10 mouse cellular contexts compared by ENCODE assay signal in genomic region chr5:66855358-66856107, GRCm38 (mm10).
A peak's percentile ranks its signal among the peaks of the same experiment; 100 is the strongest.
DNase-seq lines count a peak whose midpoint lies in the region; ATAC-seq and TF ChIP-seq lines count a peak whose summit lies in the region.
"Had no signal": no experiment of that assay in that cellular context is flagged by ENCODE, and none has a peak within 500 bp of the region (broad histone marks: within the 10 kb centered on the region; RNA-seq: fewer than 3 reads in every experiment).

No protein-coding gene starts in this region.

- TF ChIP-seq POLR2A in heart, adult 2 months (IDR thresholded peaks at IDR 0.05; ENCODE audit: insufficient read depth, low read depth, low read length): no peak

- peaks cover 3% of the 10 kb centered on the region for H3K79me2 ChIP-seq in heart, adult 2 months (replicated peaks; ENCODE audit: control insufficient read depth, insufficient read depth, low read length)

- DNase-seq in heart, adult 2 months: no peak
- DNase-seq in heart, postnatal 14 days: no peak
- peak; percentile 3 for DNase-seq in ES-CJ7 (ENCODE audit: low read depth, low spot score)
- DNase-seq in embryo, embryonic 11.5 days (ENCODE audit: low read depth, low spot score): peak; percentile 49
- DNase-seq in lung, postnatal 0 days (ENCODE audit: low spot score): peak; percentile 51
- DNase-seq in frontal cortex, postnatal 14 days (ENCODE audit: low spot score in 2 of 2): no peak
- DNase-seq in ovary, postnatal 14 days (ENCODE audit: low spot score): no peak
- DNase-seq in stomach, postnatal 0 days (ENCODE audit: low spot score): no peak

- no peak overlapping the region for H3K4me2 ChIP-seq in lung, postnatal 0 days (replicated peaks; ENCODE audit: low read depth, low read length)
- H3K4me2 ChIP-seq in stomach, postnatal 0 days (replicated peaks; ENCODE audit: low read depth): no peak overlapping the region
- H3K4me2 ChIP-seq: hindbrain, embryonic 15.5 days; lung, embryonic 15.5 days had no signal

- TF ChIP-seq CTCF in heart, adult 2 months (IDR thresholded peaks at IDR 0.05): no peak
- TF ChIP-seq CTCF in lung, postnatal 0 days (IDR thresholded peaks at IDR 0.05): no peak
- TF ChIP-seq CTCF in stomach, postnatal 0 days (IDR thresholded peaks at IDR 0.05; ENCODE audit: low read depth): no peak

- no peak overlapping the region for H3K4me3 ChIP-seq in heart, adult 2 months
- no peak overlapping the region for H3K4me3 ChIP-seq in lung, postnatal 0 days (ENCODE audit: low read depth, low read length)
- no peak overlapping the region for H3K4me3 ChIP-seq in stomach, postnatal 0 days (ENCODE audit: low read depth, low read length)
- H3K4me3 ChIP-seq: hindbrain, embryonic 15.5 days; lung, embryonic 15.5 days had no signal

- intact Hi-C loops in heart, adult 2 months (cut with DNase I): loop anchor here (2.0 kb wide), 1 partner anchor 13 kb away; no protein-coding TSS in a partner anchor
- intact Hi-C loops in heart, postnatal 14 days (cut with DNase I): loop anchor here (5.0 kb wide), 1 partner anchor 108 kb away; the partner anchor contains the start of gene Limch1

- 64% methylated on average over 11 of the region's 11 CpGs for WGBS in heart, adult 2 months
- 51% methylated on average over 11 of the region's 11 CpGs for WGBS in lung, postnatal 0 days
- WGBS in stomach, postnatal 0 days: 69% methylated on average over 11 of the region's 11 CpGs

- peaks cover 20% of the 10 kb centered on the region for H3K4me1 ChIP-seq in heart, adult 2 months (ENCODE audit: control insufficient read depth, insufficient read depth, low read length)
- H3K4me1 ChIP-seq in lung, postnatal 0 days (ENCODE audit: insufficient read depth, low read depth, low read length): 0 out of 2 replicates have a peak, but pooled peaks cover 10% of the 10 kb centered on the region
- H3K4me1 ChIP-seq in stomach, postnatal 0 days (replicated peaks; ENCODE audit: control insufficient read depth, insufficient read depth): no peaks in the 10 kb centered on the region

- H3K27me3 ChIP-seq in heart, adult 2 months (ENCODE audit: control insufficient read depth, insufficient read depth, low read length): no peaks in the 10 kb centered on the region
- H3K27me3 ChIP-seq in lung, postnatal 0 days (replicated peaks; ENCODE audit: insufficient read depth, low read length): no peaks in the 10 kb centered on the region
- H3K27me3 ChIP-seq in stomach, postnatal 0 days (ENCODE audit: control insufficient read depth, insufficient read depth, low read length): no peaks in the 10 kb centered on the region
- H3K27me3 ChIP-seq: hindbrain, embryonic 15.5 days; lung, embryonic 15.5 days had no signal

- H3K9me3 ChIP-seq in lung, postnatal 0 days (ENCODE audit: low read length): no peaks in the 10 kb centered on the region
- no peaks in the 10 kb centered on the region for H3K9me3 ChIP-seq in stomach, postnatal 0 days (ENCODE audit: control insufficient read depth, low read length)
- H3K9me3 ChIP-seq: hindbrain, embryonic 15.5 days; lung, embryonic 15.5 days had no signal

- H3K36me3 ChIP-seq in heart, adult 2 months (ENCODE audit: control insufficient read depth, insufficient read depth, low read length): peaks cover 23% of the 10 kb centered on the region
- H3K36me3 ChIP-seq in lung, postnatal 0 days (ENCODE audit: insufficient read depth, low read length): no peaks in the 10 kb centered on the region
- no peaks in the 10 kb centered on the region for H3K36me3 ChIP-seq in stomach, postnatal 0 days (ENCODE audit: control insufficient read depth, insufficient read depth, low read length)
- H3K36me3 ChIP-seq: hindbrain, embryonic 15.5 days; lung, embryonic 15.5 days had no signal

- TF ChIP-seq EP300 in heart, adult 2 months (IDR thresholded peaks at IDR 0.05; ENCODE audit: insufficient read depth, low read depth, low read length): no peak
- peak; percentile 77 for TF ChIP-seq EP300 in lung, postnatal 0 days (IDR thresholded peaks at IDR 0.05)
- no peak for TF ChIP-seq EP300 in stomach, postnatal 0 days (optimal IDR thresholded peaks at IDR 0.05)

- peak; percentile 46 for ATAC-seq in lung, postnatal 0 days
- no peak for ATAC-seq in stomach, postnatal 0 days (ENCODE audit: low FRiP score, low TSS enrichment)

- H3K9ac ChIP-seq in heart, adult 2 months (ENCODE audit: low read depth, low read length): no peak overlapping the region
- H3K9ac ChIP-seq in lung, postnatal 0 days (replicated peaks; ENCODE audit: low read depth): no peak overlapping the region
- no peak overlapping the region for H3K9ac ChIP-seq in stomach, postnatal 0 days (ENCODE audit: low read length)
- H3K9ac ChIP-seq: hindbrain, embryonic 15.5 days; lung, embryonic 15.5 days had no signal

- peak overlapping the region; percentile 2 for H3K27ac ChIP-seq in heart, adult 2 months
- no peak overlapping the region for H3K27ac ChIP-seq in lung, postnatal 0 days (ENCODE audit: low read length)
- no peak overlapping the region for H3K27ac ChIP-seq in stomach, postnatal 0 days (replicated peaks)
- H3K27ac ChIP-seq: hindbrain, embryonic 15.5 days; lung, embryonic 15.5 days had no signal

Comparison
In these comparisons a context has a peak if more than half of its experiments do, and no peak if none do; other contexts are left out.
1. DNase-seq: peak in ES-CJ7 (single experiment), embryo, embryonic 11.5 days (single experiment) and lung, postnatal 0 days (single experiment); none in heart, adult 2 months (0 of 2), heart, postnatal 14 days (0 of 2), frontal cortex, postnatal 14 days (0 of 2), ovary, postnatal 14 days (single experiment) and stomach, postnatal 0 days (single experiment).